Mouse (Mus musculus): ENCODE data around the gene Cyp1a2. TPM values are rescaled to one million over a fixed set of nuclear protein-coding genes. Genes with fewer than 3 reads are reported as not detected.

The Cyp1a2 gene
- polyA plus RNA-seq, 2 experiments from 2014 or later = not detected

Other genes starting within 250 kb of the Cyp1a2 start
- gene Ppcdc, start 243.6 kb downstream of the Cyp1a2 start, polyA plus RNA-seq (2017; shearing (Covaris generic)) = 100 to 1,000 TPM; 117 to 128 TPM
- under 1 TPM in 1 of 2 experiments, not detected in 1; 0.50 TPM for gene Scamp5, start 215.6 kb downstream of the Cyp1a2 start, polyA plus RNA-seq (2017; shearing (Covaris generic))
- gene Rpp25, start 179.7 kb downstream of the Cyp1a2 start, polyA plus RNA-seq (2017; shearing (Covaris generic)) = not detected
- gene Cox5a, start 162.4 kb downstream of the Cyp1a2 start, polyA plus RNA-seq (2017; shearing (Covaris generic)) = 100 to 1,000 TPM; 315 to 368 TPM
- 10 to 100 TPM; 21.7 to 33.7 TPM for gene Fam219b, start 146.2 kb downstream of the Cyp1a2 start, polyA plus RNA-seq (2017; shearing (Covaris generic))
- gene Mpi, start 130.9 kb downstream of the Cyp1a2 start, polyA plus RNA-seq (2017; shearing (Covaris generic)) = 10 to 100 TPM in 1 of 2 experiments, 1 to 10 TPM in 1; 7.8 to 14.8 TPM
- gene Scamp2, start 122.8 kb downstream of the Cyp1a2 start, polyA plus RNA-seq (2017; shearing (Covaris generic)) = 10 to 100 TPM; 68.7 to 92.7 TPM
- gene Ulk3, start 94.3 kb downstream of the Cyp1a2 start, polyA plus RNA-seq (2017; shearing (Covaris generic)) = 10 to 100 TPM; 25.1 to 29.3 TPM
- gene Cplx3, start 77.4 kb downstream of the Cyp1a2 start, polyA plus RNA-seq (2017; shearing (Covaris generic)) = not detected
- not detected for gene Lman1l, start 62.9 kb downstream of the Cyp1a2 start, polyA plus RNA-seq (2017; shearing (Covaris generic))
- 100 to 1,000 TPM; 118 to 146 TPM for gene Csk, start 30.1 kb downstream of the Cyp1a2 start, polyA plus RNA-seq (2017; shearing (Covaris generic))
- not detected for gene Cyp1a1, start 4.2 kb upstream of the Cyp1a2 start, polyA plus RNA-seq (2017; shearing (Covaris generic))
- 10 to 100 TPM; 23.1 to 26.5 TPM for gene Edc3, start 24.8 kb upstream of the Cyp1a2 start, polyA plus RNA-seq (2017; shearing (Covaris generic))
- 10 to 100 TPM; 70.7 to 77.8 TPM for gene Clk3, start 82.2 kb upstream of the Cyp1a2 start, polyA plus RNA-seq (2017; shearing (Covaris generic))
- 10 to 100 TPM; 23.3 to 26.5 TPM for gene Arid3b, start 153.1 kb upstream of the Cyp1a2 start, polyA plus RNA-seq (2017; shearing (Covaris generic))
- gene Ubl7, start 227.3 kb upstream of the Cyp1a2 start, polyA plus RNA-seq (2017; shearing (Covaris generic)) = 100 to 1,000 TPM; 119 to 137 TPM

All from activated CD4-positive, CD25-positive, alpha-beta regulatory T cell, adult 4 months (primary cell).